Mouse (Mus musculus) limb, embryonic 11.5 days (tissue): ENCODE measurements around the gene Zbtb20. TPM values are rescaled to one million over a fixed set of nuclear protein-coding genes. Genes with fewer than 3 reads are reported as not detected.

ENCODE experiments used
- ATAC-seq: fragments of 200-750 bp; cut with Nextera tagmentation; 2 replicates; pipeline ENCODE4 v1.8.0; 2017; ENCODE audit warnings: low read depth; ENCODE audit not compliant: insufficient number of reproducible peaks, low FRiP score, low TSS enrichment
- DNase-seq: peaks from one replicate; pipeline ENCODE4 v3.0.0-alpha.2; 2015; ENCODE audit warnings: low spot score
- H3K27ac ChIP-seq: fragments of 300-500 bp; sonication (generic); replicated peaks from 2 replicates; pipeline ENCODE4 v1.5.1; 2014; ENCODE audit warnings: low read depth, mild to moderate bottlenecking, low read length
- H3K27me3 ChIP-seq: fragments of 300-500 bp; sonication (generic); 2 replicates; pipeline ENCODE4 v1.6.1; 2014; ENCODE audit warnings: mild to moderate bottlenecking, low read length, mixed read lengths; ENCODE audit not compliant: control insufficient read depth, insufficient read depth
- H3K36me3 ChIP-seq: fragments of 300-500 bp; sonication (generic); 2 replicates; pipeline ENCODE4 v1.6.1; 2014; ENCODE audit warnings: mild to moderate bottlenecking, low read length, moderate library complexity, mixed read lengths; ENCODE audit not compliant: control insufficient read depth, insufficient read depth
- H3K4me1 ChIP-seq: fragments of 300-500 bp; sonication (generic); 2 replicates; pipeline ENCODE4 v1.6.1; 2014; ENCODE audit warnings: low read length, mixed read lengths; ENCODE audit not compliant: control insufficient read depth, insufficient read depth
- H3K4me2 ChIP-seq: fragments of 300-500 bp; sonication (generic); 2 replicates; pipeline ENCODE4 v1.6.1; 2014; ENCODE audit warnings: low read depth, mild to moderate bottlenecking, moderate library complexity; ENCODE audit not compliant: severe bottlenecking
- H3K4me3 ChIP-seq: fragments of 300-500 bp; sonication (generic); 2 replicates; pipeline ENCODE4 v1.5.1; 2014; ENCODE audit warnings: low read depth, low read length
- H3K9ac ChIP-seq: fragments of 300-500 bp; sonication (generic); 2 replicates; pipeline ENCODE4 v1.6.1; 2014; ENCODE audit warnings: mild to moderate bottlenecking, low read length
- H3K9me3 ChIP-seq: fragments of 300-500 bp; sonication (generic); 2 replicates; pipeline ENCODE4 v1.6.1; 2016; ENCODE audit warnings: low read length; ENCODE audit not compliant: control insufficient read depth
- WGBS: fragments of 180-500 bp; shearing (Covaris S2); extraction: QIAGEN DNeasy Blood & Tissue Kit; methylation state at CpG from one replicate; pipeline ENCODE4 v1.1.7; 2014; 5-methylcytosine and 5-hydroxymethylcytosine counted together
- polyA plus RNA-seq: library from polyadenylated mRNA; unstranded; fragments of >200 nt; fragmentation: Nextera tagmentation; extraction: Ambion mirVana; gene quantifications from 2 replicates; pipeline ENCODE4 v1.2.1, GENCODE M21; 2014

Zbtb20 gene
- polyA plus RNA-seq, 1 experiment from 2014 or later, result 12.9 TPM

- H3K9me3 ChIP-seq, result no peaks in the 10 kb centered on the region
- H3K27ac ChIP-seq, result no peak overlapping the region
- DNase-seq, result no peak
- no peak overlapping the region for H3K9ac ChIP-seq
- no peak overlapping the region for H3K4me3 ChIP-seq
- no peak overlapping the region for H3K4me2 ChIP-seq
- 65% methylated on average over 3 of the region's 3 CpGs for WGBS
- H3K36me3 ChIP-seq, result no peaks in the 10 kb centered on the region
- H3K27me3 ChIP-seq, result no peaks in the 10 kb centered on the region
- ATAC-seq, result no peak
- no peaks in the 10 kb centered on the region for H3K4me1 ChIP-seq
Measured at GRCm38 (mm10) chr16:43482125-43482524, 606.4 kb downstream of the Zbtb20 start.

- Histone ChIP-seq H3K4me3 (no peak overlapping the region), H3K36me3 (no peaks in the 10 kb centered on the region), H3K4me2 (no peak overlapping the region), H3K27ac (no peak overlapping the region), H3K9ac (no peak overlapping the region), H3K4me1 (no peaks in the 10 kb centered on the region), H3K9me3 (no peaks in the 10 kb centered on the region), H3K27me3 (no peaks in the 10 kb centered on the region)
- DNase-seq, result no peak
- ATAC-seq, result no peak
- WGBS, result 93% methylated on average over 2 of the region's 2 CpGs
Measured at GRCm38 (mm10) chr16:43482738-43483137, 607.1 kb downstream of the Zbtb20 start.

- no peak overlapping the region for H3K27ac ChIP-seq
- H3K4me2 ChIP-seq, result no peak overlapping the region
- H3K27me3 ChIP-seq, result no peaks in the 10 kb centered on the region
- no peak overlapping the region for H3K9ac ChIP-seq
- ATAC-seq (no peak), DNase-seq (no peak)
- H3K4me1 ChIP-seq, result no peaks in the 10 kb centered on the region
- H3K4me3 ChIP-seq, result no peak overlapping the region
- WGBS, result 82% methylated on average over 4 of the region's 4 CpGs
- no peaks in the 10 kb centered on the region for H3K36me3 ChIP-seq
- H3K9me3 ChIP-seq, result no peaks in the 10 kb centered on the region
Measured at GRCm38 (mm10) chr16:43484400-43484799, 608.7 kb downstream of the Zbtb20 start.

- Histone ChIP-seq H3K36me3 (no peaks in the 10 kb centered on the region), H3K4me1 (no peaks in the 10 kb centered on the region), H3K27ac (no peak overlapping the region), H3K27me3 (no peaks in the 10 kb centered on the region), H3K4me3 (no peak overlapping the region), H3K4me2 (no peak overlapping the region), H3K9me3 (no peaks in the 10 kb centered on the region), H3K9ac (no peak overlapping the region)
- 86% methylated on average over 3 of the region's 3 CpGs for WGBS
- ATAC-seq, result no peak
- DNase-seq, result no peak
Measured at GRCm38 (mm10) chr16:43489362-43489761, 613.7 kb downstream of the Zbtb20 start.

GRCm38 (mm10) chr16:43489984-43490383 is 614.3 kb downstream of the Zbtb20 start:
- 92% methylated on average over 12 of the region's 12 CpGs for WGBS
- H3K9ac ChIP-seq, result no peak overlapping the region
- DNase-seq, result no peak

DNA sequence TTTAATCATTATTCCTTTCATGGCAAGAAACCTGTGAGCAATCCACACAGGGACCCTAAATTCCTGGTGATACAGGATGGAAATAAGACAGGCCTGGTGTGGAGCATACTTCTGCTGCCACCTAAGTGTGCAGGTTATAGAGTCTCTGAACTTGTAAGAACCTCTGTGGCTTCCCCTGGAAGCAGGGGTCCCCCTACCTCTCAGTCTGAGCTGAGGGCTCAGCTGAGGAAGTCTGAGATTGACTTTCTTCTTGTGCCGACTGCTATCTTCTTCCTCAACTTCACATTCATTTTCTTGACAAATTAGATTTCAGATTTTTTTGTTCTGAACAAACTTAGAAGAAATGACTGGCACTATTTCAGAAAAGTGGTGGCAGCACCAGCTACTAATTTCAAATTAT is 617.2 kb downstream of the Zbtb20 start:
- Histone ChIP-seq H3K4me1 (no peaks in the 10 kb centered on the region), H3K36me3 (no peaks in the 10 kb centered on the region), H3K27ac (no peak overlapping the region), H3K4me3 (no peak overlapping the region), H3K9me3 (no peaks in the 10 kb centered on the region), H3K9ac (no peak overlapping the region), H3K27me3 (no peaks in the 10 kb centered on the region), H3K4me2 (no peak overlapping the region)
- ATAC-seq, result no peak
- no peak for DNase-seq
- WGBS, result 100% methylated on average over 1 of the region's 1 CpGs

More at GRCm38 (mm10) chr16:43489984-43490383, 614.3 kb downstream of the Zbtb20 start:
- Histone ChIP-seq H3K4me3 (no peak overlapping the region), H3K4me2 (no peak overlapping the region), H3K27ac (no peak overlapping the region), H3K27me3 (no peaks in the 10 kb centered on the region), H3K36me3 (no peaks in the 10 kb centered on the region), H3K4me1 (no peaks in the 10 kb centered on the region), H3K9me3 (no peaks in the 10 kb centered on the region)
- no peak for ATAC-seq

DNA sequence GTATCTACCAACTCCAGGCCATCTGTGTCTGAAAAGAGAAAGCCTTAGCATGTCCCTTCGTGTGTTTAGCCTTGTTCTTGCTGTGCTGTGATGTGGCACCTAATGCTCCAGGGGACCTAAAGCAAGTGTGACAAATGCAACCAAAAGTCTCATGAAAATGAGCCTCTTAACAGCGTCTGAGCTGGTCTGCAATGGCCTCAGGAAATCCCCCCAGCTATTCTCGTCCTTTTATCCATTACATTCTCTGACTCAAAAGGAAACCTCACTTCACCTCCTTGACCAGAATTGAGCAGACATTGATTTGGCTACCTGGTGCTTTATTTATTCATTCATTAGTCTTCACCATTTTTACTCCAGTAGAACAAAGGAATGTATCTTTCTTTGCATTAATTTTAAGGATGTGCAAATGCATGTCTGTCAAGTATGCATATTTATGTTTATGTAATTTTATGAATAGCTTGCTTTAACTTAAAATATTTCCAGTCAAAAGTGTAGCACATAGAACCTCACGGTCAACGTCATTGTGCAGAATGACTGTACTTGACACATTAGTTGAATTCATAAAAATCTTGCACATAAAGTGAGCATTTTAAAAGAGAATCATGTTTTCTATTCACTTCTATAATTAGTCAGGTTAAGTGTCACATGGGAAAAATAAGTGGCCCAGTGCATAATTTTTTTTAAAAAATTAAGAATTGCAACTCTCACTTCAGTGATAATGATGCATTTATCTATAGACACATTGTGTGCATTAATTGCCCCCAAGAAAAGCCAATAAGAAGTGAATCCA is 618.1 kb downstream of the Zbtb20 start:
- Histone ChIP-seq H3K4me3 (no peak overlapping the region), H3K9ac (no peak overlapping the region), H3K9me3 (no peaks in the 10 kb centered on the region), H3K36me3 (no peaks in the 10 kb centered on the region), H3K4me1 (no peaks in the 10 kb centered on the region), H3K27me3 (no peaks in the 10 kb centered on the region), H3K4me2 (no peak overlapping the region), H3K27ac (no peak overlapping the region)
- WGBS, result 63% methylated on average over 5 of the region's 5 CpGs
- ATAC-seq (no peak), DNase-seq (no peak)

DNA sequence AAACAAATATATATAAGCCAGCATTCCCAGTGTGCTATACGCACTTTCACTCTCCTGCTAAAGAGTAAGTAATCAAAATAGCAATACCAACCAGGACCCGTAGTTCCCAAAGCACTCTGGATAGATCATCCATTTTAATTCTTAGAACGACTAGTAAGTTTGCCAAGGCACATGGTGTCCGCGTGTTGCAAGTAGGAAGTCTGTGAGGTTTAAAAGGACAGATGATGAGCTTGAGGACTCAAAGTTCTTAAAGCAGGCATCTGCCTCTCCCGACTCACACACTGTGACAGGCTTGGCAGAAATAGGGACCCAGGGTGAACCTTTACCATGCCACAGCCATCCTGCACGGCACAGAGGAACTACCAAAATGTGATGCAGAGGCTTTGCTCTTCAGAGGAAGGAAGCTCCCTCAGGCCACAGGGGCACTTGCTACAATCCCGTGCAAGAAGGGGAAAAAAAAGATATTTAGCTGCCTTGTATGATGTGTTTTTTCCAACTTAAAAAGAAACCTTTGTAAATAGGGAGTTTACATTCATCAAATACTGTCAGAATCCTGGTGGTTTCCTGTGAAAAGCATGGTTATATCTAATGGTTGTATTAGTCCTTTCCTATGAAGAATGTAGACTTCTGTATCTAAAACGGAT is 619.6 kb downstream of the Zbtb20 start:
- no peak for DNase-seq
- no peak overlapping the region for H3K4me2 ChIP-seq
- H3K4me1 ChIP-seq, result no peaks in the 10 kb centered on the region
- H3K27me3 ChIP-seq, result no peaks in the 10 kb centered on the region
- WGBS, result 81% methylated on average over 9 of the region's 9 CpGs
- H3K9ac ChIP-seq, result no peak overlapping the region
- H3K4me3 ChIP-seq, result no peak overlapping the region
- H3K9me3 ChIP-seq, result no peaks in the 10 kb centered on the region
- no peak for ATAC-seq
- H3K27ac ChIP-seq, result no peak overlapping the region
- no peaks in the 10 kb centered on the region for H3K36me3 ChIP-seq
